Mouse (Mus musculus) thymus, adult 2 months (tissue): ENCODE data around the gene Tut1.

Experiments used
- CTCF ChIP-seq: fragments of 200-500 bp; IDR thresholded peaks from 2 replicates; pipeline ENCODE4 v1.5.1; 2012; ENCODE audit warnings: mild to moderate bottlenecking, control low read depth, low read length, moderate library complexity, borderline replicate concordance; ENCODE audit not compliant: control insufficient read depth, poor library complexity, insufficient read depth; ENCODE audit errors: extremely low read depth
- POLR2A ChIP-seq: fragments of 200-500 bp; IDR thresholded peaks from 2 replicates; pipeline ENCODE4 v1.6.1; 2012; ENCODE audit warnings: mild to moderate bottlenecking, low read length, control low read depth, moderate library complexity; ENCODE audit not compliant: control insufficient read depth, poor library complexity, insufficient read depth; ENCODE audit errors: extremely low read depth

- no peak for TF ChIP-seq POLR2A
- no peak for TF ChIP-seq CTCF
Measured at GRCm38 (mm10) chr19:8940526-8941133, 13.0 kb upstream of the Tut1 start.
